Mouse (Mus musculus) MEL (cell line): Measurements from ENCODE around the gene Slc39a7. TPM values are rescaled to one million over a fixed set of nuclear protein-coding genes. Genes with fewer than 3 reads are reported as not detected.

Experiments
- DNase-seq: peaks from one replicate; pipeline ENCODE4 v3.0.0; 2011; ENCODE audit warnings: low read depth, low spot score
- H3K27ac ChIP-seq: 2 replicates; pipeline ENCODE4 v1.5.1; 2012; ENCODE audit warnings: low read depth, mild to moderate bottlenecking, control low read depth, low read length, moderate library complexity; ENCODE audit not compliant: control insufficient read depth
- H3K27me3 ChIP-seq, 2 experiments: fragments of 150-350 bp in 1 of 2; sonication (generic) in 1 of 2; 2 replicates each; pipeline ENCODE4 v1.6.1; 2012; ENCODE audit warnings: low read length in 2 of 2, mild to moderate bottlenecking in 2 of 2, improper control_type of control experiment in 1 of 2, moderate library complexity in 1 of 2; ENCODE audit not compliant: insufficient read depth in 2 of 2, control insufficient read depth in 1 of 2
- H3K36me3 ChIP-seq, 2 experiments: 2 replicates each; pipeline ENCODE4 v1.6.1; 2012 to 2014; ENCODE audit warnings: low read length in 2 of 2, improper control_type of control experiment in 1 of 2, inconsistent platforms in 1 of 2, mild to moderate bottlenecking in 1 of 2; ENCODE audit not compliant: insufficient read depth in 2 of 2, control insufficient read depth in 1 of 2
- H3K4me1 ChIP-seq, 2 experiments: fragments of 150-350 bp in 1 of 2; sonication (generic) in 1 of 2; 2 replicates each; pipeline ENCODE4 v1.6.1; 2012; ENCODE audit warnings: low read length in 2 of 2, improper control_type of control experiment in 1 of 2, mild to moderate bottlenecking in 1 of 2; ENCODE audit not compliant: insufficient read depth in 2 of 2, control insufficient read depth in 1 of 2
- H3K4me3 ChIP-seq, 2 experiments: fragments of 150-350 bp in 1 of 2; sonication (generic) in 1 of 2; 2 replicates each; pipeline ENCODE4 v1.5.1; 2012; ENCODE audit warnings: low read depth in 2 of 2, low read length in 2 of 2, mild to moderate bottlenecking in 2 of 2, moderate library complexity in 2 of 2, control low read depth in 1 of 2, improper control_type of control experiment in 1 of 2; ENCODE audit not compliant: control insufficient read depth in 1 of 2, insufficient read depth in 1 of 2
- H3K79me2 ChIP-seq: 2 replicates; pipeline ENCODE4 v1.6.1; 2012; ENCODE audit warnings: mild to moderate bottlenecking, low read length, moderate library complexity; ENCODE audit not compliant: control insufficient read depth, poor library complexity, insufficient read depth
- H3K9ac ChIP-seq: 2 replicates; pipeline ENCODE4 v1.6.1; 2012; ENCODE audit warnings: low read depth, mild to moderate bottlenecking, control low read depth, low read length, moderate library complexity; ENCODE audit not compliant: control insufficient read depth, poor library complexity, severe bottlenecking
- H3K9me3 ChIP-seq: fragments of 150-350 bp; sonication (generic); replicated peaks from 2 replicates; pipeline ENCODE4 v1.6.1; 2012; ENCODE audit warnings: mild to moderate bottlenecking, low read length, improper control_type of control experiment, moderate library complexity; ENCODE audit not compliant: insufficient read depth
- BHLHE40 ChIP-seq: IDR thresholded peaks from 2 replicates; pipeline ENCODE4 v1.6.1; 2012; ENCODE audit warnings: low read depth, mild to moderate bottlenecking, inconsistent platforms, low read length, improper control_type of control experiment, borderline replicate concordance
- CHD1 ChIP-seq: IDR thresholded peaks from 2 replicates; pipeline ENCODE4 v1.6.1; 2012; ENCODE audit warnings: low read depth, mild to moderate bottlenecking, inconsistent platforms, low read length, improper control_type of control experiment
- CHD2 ChIP-seq: IDR thresholded peaks from 2 replicates; pipeline ENCODE4 v1.6.1; 2011; ENCODE audit warnings: low read length, improper control_type of control experiment
- E2F4 ChIP-seq: IDR thresholded peaks from 2 replicates; pipeline ENCODE4 v1.6.1; 2011; ENCODE audit warnings: low read depth, low read length, improper control_type of control experiment, borderline replicate concordance
- GABPA ChIP-seq: IDR thresholded peaks from 2 replicates; pipeline ENCODE4 v1.6.1; 2012; ENCODE audit warnings: low read depth, mild to moderate bottlenecking, inconsistent platforms, low read length, improper control_type of control experiment, moderate library complexity
- GATA1 ChIP-seq: IDR thresholded peaks from 2 replicates; pipeline ENCODE4 v1.6.1; 2011; ENCODE audit warnings: low read depth, low read length, improper control_type of control experiment
- JUND ChIP-seq: IDR thresholded peaks from 2 replicates; pipeline ENCODE4 v1.6.1; 2011; ENCODE audit warnings: low read depth, mild to moderate bottlenecking, improper control_type of control experiment, low read length
- MAX ChIP-seq: IDR thresholded peaks from 2 replicates; pipeline ENCODE4 v1.6.1; 2011; ENCODE audit warnings: low read length, improper control_type of control experiment
- MAZ ChIP-seq: IDR thresholded peaks from 2 replicates; pipeline ENCODE4 v1.6.1; 2012; ENCODE audit warnings: low read depth, mild to moderate bottlenecking, inconsistent platforms, low read length, improper control_type of control experiment
- MEF2A ChIP-seq: IDR thresholded peaks from 2 replicates; pipeline ENCODE4 v1.6.1; 2014; ENCODE audit warnings: low read depth, mild to moderate bottlenecking, inconsistent platforms, low read length, improper control_type of control experiment; ENCODE audit not compliant: poor library complexity, insufficient replicate concordance, severe bottlenecking; ENCODE audit errors: extremely low read depth
- MXI1 ChIP-seq: IDR thresholded peaks from 2 replicates; pipeline ENCODE4 v1.6.1; 2011; ENCODE audit warnings: mild to moderate bottlenecking, low read depth, low read length, improper control_type of control experiment
- MYB ChIP-seq: IDR thresholded peaks from 2 replicates; pipeline ENCODE4 v1.6.1; 2011; ENCODE audit warnings: mild to moderate bottlenecking, low read depth, low read length, improper control_type of control experiment
- MYC ChIP-seq: IDR thresholded peaks from 2 replicates; pipeline ENCODE4 v1.6.1; 2011; ENCODE audit warnings: low read depth, mild to moderate bottlenecking, low read length, improper control_type of control experiment, moderate library complexity
- NELFE ChIP-seq: IDR thresholded peaks from 2 replicates; pipeline ENCODE4 v1.6.1; 2011; ENCODE audit warnings: low read depth, low read length, improper control_type of control experiment
- POLR2AphosphoS2 ChIP-seq: IDR thresholded peaks from 2 replicates; pipeline ENCODE4 v1.6.1; 2011; ENCODE audit warnings: low read length, improper control_type of control experiment
- POLR2AphosphoS5 ChIP-seq: IDR thresholded peaks from 2 replicates; pipeline ENCODE4 v1.6.1; 2012; ENCODE audit warnings: low read depth, borderline replicate concordance, mild to moderate bottlenecking, inconsistent platforms, low read length, moderate library complexity, mixed read lengths
- RAD21 ChIP-seq: IDR thresholded peaks from 2 replicates; pipeline ENCODE4 v1.6.1; 2011; ENCODE audit warnings: mild to moderate bottlenecking, low read depth, low read length, improper control_type of control experiment
- SIN3A ChIP-seq: IDR thresholded peaks from 2 replicates; pipeline ENCODE4 v1.6.1; 2012; ENCODE audit warnings: low read length, improper control_type of control experiment, inconsistent platforms
- SMC3 ChIP-seq: IDR thresholded peaks from 2 replicates; pipeline ENCODE4 v1.6.1; 2011; ENCODE audit warnings: low read depth, low read length, improper control_type of control experiment
- TAL1 ChIP-seq: IDR thresholded peaks from 2 replicates; pipeline ENCODE4 v1.6.1; 2012; ENCODE audit warnings: mild to moderate bottlenecking, inconsistent platforms, low read length, moderate library complexity, mixed read lengths
- UBTF ChIP-seq: IDR thresholded peaks from 2 replicates; pipeline ENCODE4 v1.6.1; 2012; ENCODE audit warnings: low read depth, mild to moderate bottlenecking, inconsistent platforms, low read length, improper control_type of control experiment, moderate library complexity, borderline replicate concordance; ENCODE audit not compliant: insufficient read depth
- USF2 ChIP-seq, 2 experiments: IDR thresholded peaks; 2 replicates each; pipeline ENCODE4 v1.6.1; 2011 to 2012; ENCODE audit warnings: improper control_type of control experiment in 2 of 2, low read length in 2 of 2, borderline replicate concordance in 1 of 2, inconsistent platforms in 1 of 2, low read depth in 1 of 2, mild to moderate bottlenecking in 1 of 2; ENCODE audit not compliant: insufficient read depth in 1 of 2
- ZC3H11A ChIP-seq: IDR thresholded peaks from 2 replicates; pipeline ENCODE4 v1.6.1; 2012; ENCODE audit warnings: low read depth, mild to moderate bottlenecking, inconsistent platforms, low read length, improper control_type of control experiment
- ZNF384 ChIP-seq: IDR thresholded peaks from 2 replicates; pipeline ENCODE4 v1.6.1; 2012; ENCODE audit warnings: low read depth, mild to moderate bottlenecking, inconsistent platforms, low read length, improper control_type of control experiment
- polyA plus RNA-seq, 2 experiments: library from polyadenylated mRNA; stranded (reverse) in 1 of 2; unstranded in 1 of 2; fragments of >175 nt in 1 of 2; fragments of >200 nt in 1 of 2; gene quantifications; 2 replicates each; pipeline versions ENCODE4 v1.2.1 to v1.2.4; 2012; ENCODE audit warnings: low replicate concordance in 2 of 2, low read depth in 1 of 2; ENCODE audit not compliant: insufficient read length in 2 of 2, insufficient read depth in 1 of 2, missing spikeins in 1 of 2
- total RNA-seq: library from RNA; depleted of rRNA; stranded (reverse); fragments of 300-350 nt; gene quantifications from 2 replicates; pipeline ENCODE4 v1.2.3, GENCODE M21; 2012

Gene Slc39a7
- total and polyA plus RNA-seq, 3 experiments = 150 to 152 TPM; not detected in 1

- no peaks in the 10 kb centered on the region for H3K27me3 ChIP-seq
- peaks cover 0 to 5% of the 10 kb centered on the region in 2 experiments; a peak in 2 of 4 replicates for H3K4me1 ChIP-seq
- DNase-seq = no peak
- H3K4me3 ChIP-seq = no peak overlapping the region
- H3K79me2 ChIP-seq = peaks cover 3% of the 10 kb centered on the region; the same call in 1 of the 2 replicates
- no peak overlapping the region for H3K27ac ChIP-seq
- no peak overlapping the region for H3K9ac ChIP-seq
- H3K9me3 ChIP-seq = no peaks in the 10 kb centered on the region
- TF ChIP-seq ZC3H11A (no peak), RAD21 (no peak), CHD1 (no peak), ZNF384 (no peak), POLR2AphosphoS2 (no peak), E2F4 (no peak), SMC3 (no peak), MAZ (no peak), UBTF (no peak)
- TF ChIP-seq, all 39 proteins: peak for 0
- peaks cover 2% of the 10 kb centered on the region in 2 experiments; a peak in 3 of 4 replicates for H3K36me3 ChIP-seq
These were observed 7.0 kb upstream of the Slc39a7 start for GRCm38 (mm10) chr17:34038440-34038839.

- Histone ChIP-seq H3K79me2 (peaks cover 15% of the 10 kb centered on the region), H3K36me3 (peaks cover 2 to 6% of the 10 kb centered on the region in 2 experiments; a peak in 3 of 4 replicates), H3K4me1 (peaks cover 2 to 10% of the 10 kb centered on the region in 2 experiments; a peak in 3 of 4 replicates), H3K9me3 (no peaks in the 10 kb centered on the region), H3K9ac (no peak overlapping the region), H3K27ac (no peak overlapping the region), H3K4me3 (no peak overlapping the region), H3K27me3 (no peaks in the 10 kb centered on the region)
- TF ChIP-seq NELFE (no peak), RAD21 (no peak), CHD2 (no peak), MXI1 (no peak), MAX (no peak), GATA1 (no peak), JUND (no peak), GABPA (no peak), BHLHE40 (no peak), MYB (no peak), TAL1 (no peak), MEF2A (no peak), SIN3A (no peak), POLR2AphosphoS5 (no peak), POLR2AphosphoS2 (no peak), MYC (no peak), USF2 (IDR thresholded peaks at IDR 0.05; ENCODE audit: borderline replicate concordance in 1 of 2, insufficient read depth in 1 of 2, low read depth in 1 of 2, low read length in 2 of 2) (no peak)
- no peak for DNase-seq
These were observed 5.8 kb upstream of the Slc39a7 start for GRCm38 (mm10) chr17:34037241-34037640.
